Mouse (Mus musculus): ENCODE data around the gene Ppp2r5c.
A peak's percentile ranks its signal among the peaks of the same experiment; 100 is the strongest.

The Ppp2r5c gene

GRCm38 (mm10) chr12:110520236-110520987, 73.5 kb downstream of the Ppp2r5c start:
- DNase-seq, result no peak

GRCm38 (mm10) chr12:110523526-110523925, 76.6 kb downstream of the Ppp2r5c start:
- DNase-seq, result no peak

- DNase-seq, result no peak
Observed at GRCm38 (mm10) chr12:110532711-110533110, 85.8 kb downstream of the Ppp2r5c start.

- no peak for DNase-seq
Observed at GRCm38 (mm10) chr12:110533151-110533550, 86.2 kb downstream of the Ppp2r5c start.

- no peak for DNase-seq
Observed at GRCm38 (mm10) chr12:110533832-110534231, 86.9 kb downstream of the Ppp2r5c start.

GRCm38 (mm10) chr12:110535361-110535760, 88.4 kb downstream of the Ppp2r5c start:
- DNase-seq, result no peak

GRCm38 (mm10) chr12:110537751-110538150, 90.8 kb downstream of the Ppp2r5c start:
- peak; percentile 57 to 72 for DNase-seq

- DNase-seq, result no peak
Observed at GRCm38 (mm10) chr12:110539346-110539745, 92.4 kb downstream of the Ppp2r5c start.

- no peak for DNase-seq
Observed at GRCm38 (mm10) chr12:110539798-110540197, 92.9 kb downstream of the Ppp2r5c start.

- no peak for DNase-seq
Observed at GRCm38 (mm10) chr12:110540273-110540672, 93.4 kb downstream of the Ppp2r5c start.

GRCm38 (mm10) chr12:110541001-110541400, 94.1 kb downstream of the Ppp2r5c start:
- DNase-seq, result peak in 1 of 2 experiments; percentile 28

- no peak for DNase-seq
Observed at GRCm38 (mm10) chr12:110541528-110541927, 94.6 kb downstream of the Ppp2r5c start.

- no peak for DNase-seq
Observed at GRCm38 (mm10) chr12:110545040-110545701, 98.3 kb downstream of the Ppp2r5c start.

- DNase-seq, result no peak
Observed at GRCm38 (mm10) chr12:110547573-110547972, 100.7 kb downstream of the Ppp2r5c start.

GRCm38 (mm10) chr12:110549437-110550112, 102.7 kb downstream of the Ppp2r5c start:
- no peak for DNase-seq

GRCm38 (mm10) chr12:110550364-110550763, 103.4 kb downstream of the Ppp2r5c start:
- no peak for DNase-seq

GRCm38 (mm10) chr12:110552113-110552512, 105.2 kb downstream of the Ppp2r5c start:
- DNase-seq, result no peak

- no peak for DNase-seq
Observed at GRCm38 (mm10) chr12:110553362-110553761, 106.4 kb downstream of the Ppp2r5c start.

- no peak for DNase-seq
Observed at GRCm38 (mm10) chr12:110555536-110556240, 108.8 kb downstream of the Ppp2r5c start.

- no peak for DNase-seq
Observed at GRCm38 (mm10) chr12:110556861-110557628, 110.1 kb downstream of the Ppp2r5c start.

- DNase-seq, result no peak
Observed at GRCm38 (mm10) chr12:110558175-110558574, 111.3 kb downstream of the Ppp2r5c start.

- no peak for DNase-seq
Observed at GRCm38 (mm10) chr12:110563383-110563782, 116.5 kb downstream of the Ppp2r5c start.

Data from cerebellum, postnatal 14 days (tissue).